Mouse (Mus musculus): ENCODE measurements around the gene Rrp8.

- TF ChIP-seq CTCF (IDR thresholded peaks at IDR 0.05; ENCODE audit: low read depth, low read length): no peak
- TF ChIP-seq EP300 (IDR thresholded peaks at IDR 0.05; ENCODE audit: insufficient read depth, low read depth, low read length): no peak
- no peak for TF ChIP-seq POLR2A (IDR thresholded peaks at IDR 0.05; ENCODE audit: insufficient read depth, low read length)
Observed at GRCm38 (mm10) chr7:105762517-105763270, 25.5 kb upstream of the Rrp8 start.

Measured in ES-Bruce4 (cell line).